Mouse (Mus musculus): ENCODE data around the gene Ofcc1.

Gene Ofcc1

DNA sequence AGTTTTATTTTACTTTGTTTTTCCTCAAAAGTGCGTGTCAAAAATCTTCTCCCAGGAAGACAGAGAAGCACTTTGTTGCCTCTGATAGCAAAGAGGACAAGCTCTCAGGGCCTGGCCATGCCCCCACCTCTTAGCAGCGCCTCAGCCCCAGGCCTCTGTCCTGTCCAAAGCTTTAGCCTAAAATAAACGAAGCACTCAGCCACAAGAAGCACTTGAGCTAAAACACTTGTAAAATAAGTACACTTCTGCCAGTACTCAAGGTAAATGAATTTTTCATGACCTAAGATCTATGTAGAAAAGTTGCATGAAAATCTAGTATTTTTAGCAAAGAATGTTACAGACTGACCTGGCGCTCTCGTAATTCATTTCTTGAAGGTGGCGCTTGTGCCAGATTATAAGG lies 117.4 kb downstream of the Ofcc1 start:
- intact Hi-C loops (cut with DNase I): no loop called here

DNA sequence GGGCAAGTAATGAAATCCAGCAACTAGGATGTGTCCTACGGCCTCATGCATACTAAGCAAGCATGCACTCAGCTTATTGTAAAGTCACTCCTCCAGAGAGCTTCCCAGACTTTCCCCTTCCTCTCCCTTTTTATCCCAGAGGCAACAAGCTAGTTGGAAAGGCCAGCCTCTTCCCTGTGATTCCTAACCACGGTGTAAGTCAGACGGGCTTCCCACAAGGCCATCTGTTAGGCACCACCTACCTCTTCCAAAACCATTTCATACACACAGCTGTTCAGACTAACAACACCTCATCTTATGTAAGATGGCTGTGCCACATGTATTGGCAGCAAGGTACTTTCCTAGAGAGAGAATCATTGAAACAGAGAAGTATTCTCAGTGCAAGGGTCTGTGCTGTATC lies 124.9 kb downstream of the Ofcc1 start:
- intact Hi-C loops (cut with DNase I): no loop called here

- intact Hi-C loops (cut with DNase I): no loop called here
Observed at GRCm38 (mm10) chr13:40208314-40208713, 152.9 kb downstream of the Ofcc1 start.

DNA sequence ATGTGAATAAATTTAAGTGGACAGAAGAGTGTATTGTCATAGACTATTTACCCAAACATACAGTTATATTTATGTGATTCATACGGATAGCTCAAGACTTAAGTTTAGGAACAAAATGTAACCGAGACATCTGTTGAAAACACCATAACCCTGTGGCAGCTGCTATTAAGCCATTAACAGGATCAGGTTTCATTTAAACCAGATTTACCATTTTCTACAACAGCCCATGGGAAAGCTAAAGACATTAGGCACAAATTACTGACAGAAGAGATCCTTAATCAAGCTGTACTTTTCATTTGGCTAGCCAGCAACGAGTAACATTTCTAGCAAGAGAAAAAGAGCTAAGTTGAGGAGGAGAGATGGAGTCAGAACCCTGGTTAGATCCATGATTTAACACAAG lies 179.5 kb downstream of the Ofcc1 start:
- intact Hi-C loops (cut with DNase I): no loop called here

GRCm38 (mm10) chr13:40171775-40172174 lies 189.5 kb downstream of the Ofcc1 start:
- intact Hi-C loops (cut with DNase I): no loop called here

GRCm38 (mm10) chr13:40167871-40168270 lies 193.4 kb downstream of the Ofcc1 start:
- intact Hi-C loops (cut with DNase I): no loop called here

- intact Hi-C loops (cut with DNase I): no loop called here
Observed at GRCm38 (mm10) chr13:40155466-40155865, 205.8 kb downstream of the Ofcc1 start.

DNA sequence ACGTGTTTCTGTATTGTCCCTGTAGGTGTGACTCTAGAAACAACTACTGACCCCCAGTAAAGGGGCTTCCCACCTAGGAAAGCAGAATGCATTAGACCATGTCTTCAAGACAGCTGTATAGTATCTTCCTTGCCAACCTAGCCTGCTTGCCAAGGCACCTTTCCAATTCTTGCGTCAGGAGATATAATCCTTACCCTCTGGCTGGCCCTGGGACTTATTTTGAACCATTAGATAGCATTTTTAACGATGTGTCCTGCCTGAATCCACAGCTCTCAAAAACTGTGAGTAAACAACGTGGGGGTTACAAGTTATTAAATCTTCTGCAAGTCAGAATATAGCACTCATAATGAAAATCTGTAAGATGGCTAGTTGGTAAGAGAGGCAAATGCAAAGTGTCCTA lies 221.3 kb downstream of the Ofcc1 start:
- intact Hi-C loops (cut with DNase I): no loop called here

- intact Hi-C loops (cut with DNase I): no loop called here
Observed at GRCm38 (mm10) chr13:40136096-40136495, 225.2 kb downstream of the Ofcc1 start.

GRCm38 (mm10) chr13:40135670-40136069 lies 225.6 kb downstream of the Ofcc1 start:
- intact Hi-C loops (cut with DNase I): no loop called here

- intact Hi-C loops (cut with DNase I): no loop called here
Observed at GRCm38 (mm10) chr13:40123868-40124267, 237.4 kb downstream of the Ofcc1 start.

DNA sequence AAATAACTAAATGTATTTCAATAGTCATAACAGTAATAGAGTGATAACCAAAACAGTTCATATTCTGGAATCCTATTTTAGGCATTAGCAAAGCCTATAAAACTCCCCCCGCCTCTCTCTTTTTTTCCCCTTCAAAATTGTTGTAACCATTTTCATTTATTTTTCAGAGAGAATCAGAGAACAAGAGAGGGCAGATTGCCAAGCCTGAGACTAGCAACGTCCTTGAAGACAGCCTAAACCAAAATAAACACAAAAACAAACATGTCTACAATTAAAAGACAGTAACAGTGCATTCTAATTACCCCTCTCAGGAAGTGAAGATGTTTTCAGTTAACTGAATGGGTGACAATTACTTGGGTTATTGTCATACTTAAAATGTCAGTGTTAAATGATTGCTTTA lies 248.9 kb downstream of the Ofcc1 start:
- intact Hi-C loops (cut with DNase I): no loop called here

DNA sequence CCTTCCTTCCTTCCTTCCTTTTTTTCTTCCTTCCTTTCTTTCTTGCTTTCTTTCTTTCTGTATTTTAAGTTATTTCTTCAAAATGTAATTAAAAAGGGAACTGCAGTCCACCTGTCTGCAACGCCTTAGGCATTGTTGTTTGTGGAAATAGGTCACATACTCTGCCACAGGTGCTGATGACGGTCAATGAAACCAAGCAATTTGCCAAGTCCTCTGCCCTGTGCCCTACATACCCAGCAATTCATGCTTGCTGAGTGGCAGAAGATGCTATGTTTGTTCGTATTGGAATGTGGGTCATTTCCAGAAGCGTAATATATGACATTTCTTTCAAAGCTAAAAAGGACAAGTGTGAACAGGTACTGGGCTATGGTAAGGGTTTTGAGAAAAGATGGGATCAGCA lies 285.0 kb downstream of the Ofcc1 start:
- intact Hi-C loops (cut with DNase I): no loop called here

- intact Hi-C loops (cut with DNase I): no loop called here
Observed at GRCm38 (mm10) chr13:40074850-40075416, 286.3 kb downstream of the Ofcc1 start.

DNA sequence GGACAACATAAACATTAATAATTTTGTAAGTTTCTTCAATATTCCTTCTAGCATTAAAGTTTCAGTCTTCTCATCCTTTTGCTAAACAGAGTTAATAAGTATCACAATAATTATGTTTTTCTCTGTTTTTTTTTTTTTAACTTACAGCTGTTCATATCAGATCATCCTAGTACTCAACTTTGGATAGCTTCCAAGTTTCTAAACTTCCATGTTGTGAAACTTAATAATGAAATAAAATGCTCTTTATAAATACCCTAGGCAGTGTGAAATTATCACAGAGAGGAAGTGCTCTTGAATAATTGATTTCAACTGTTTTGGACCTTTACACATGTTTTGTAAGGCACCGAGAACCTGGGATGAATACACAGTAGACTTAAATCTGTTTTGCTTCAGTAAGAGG lies 291.2 kb downstream of the Ofcc1 start:
- intact Hi-C loops (cut with DNase I): no loop called here

DNA sequence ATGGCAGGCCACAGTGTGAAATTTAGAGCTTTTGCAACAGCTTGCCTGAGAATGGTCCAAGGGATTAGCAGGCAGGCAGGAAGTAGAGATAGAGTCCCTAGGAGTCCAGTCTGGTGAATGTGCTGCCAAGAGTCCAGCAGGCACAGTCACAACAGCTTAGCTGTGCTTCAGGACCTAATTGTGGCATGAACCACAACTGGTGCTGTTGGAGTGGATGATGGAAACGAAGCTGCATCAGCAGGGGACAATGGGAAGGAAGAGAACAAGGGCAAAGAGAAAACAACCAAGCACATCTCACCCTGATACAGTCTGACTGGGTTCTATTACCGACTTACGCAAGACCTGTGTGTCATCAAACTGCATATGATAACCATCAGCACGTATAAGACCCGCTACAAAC lies 300.0 kb downstream of the Ofcc1 start:
- intact Hi-C loops (cut with DNase I): no loop called here

- intact Hi-C loops (cut with DNase I): loop anchor here (10.0 kb wide), 1 partner anchor 1017 kb away; no protein-coding TSS in a partner anchor
Observed at GRCm38 (mm10) chr13:40037881-40038280, 323.4 kb downstream of the Ofcc1 start.

GRCm38 (mm10) chr13:40036981-40037765 lies 324.1 kb downstream of the Ofcc1 start:
- intact Hi-C loops (cut with DNase I): loop anchor here (10.0 kb wide), 1 partner anchor 1018 kb away; no protein-coding TSS in a partner anchor

- intact Hi-C loops (cut with DNase I): no loop called here
Observed at GRCm38 (mm10) chr13:40029426-40029825, 331.8 kb downstream of the Ofcc1 start.

DNA sequence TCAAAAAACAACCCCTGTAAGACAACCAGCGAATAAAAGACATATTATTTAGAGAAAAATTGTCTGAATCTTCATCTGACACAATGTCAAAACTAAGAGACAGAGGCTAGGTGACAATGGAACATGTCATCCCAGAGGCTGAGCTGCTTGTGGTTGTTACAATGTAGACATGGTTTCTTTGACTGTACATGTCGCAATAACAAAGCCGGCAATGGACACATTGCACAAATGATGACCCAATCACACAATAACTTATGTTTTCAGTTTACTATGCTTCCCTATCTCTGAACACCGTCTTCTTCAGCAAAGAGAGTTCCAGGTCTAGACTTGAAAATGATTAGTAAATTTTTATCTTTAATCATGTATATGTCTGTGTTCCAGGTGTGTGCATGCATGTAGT lies 332.4 kb downstream of the Ofcc1 start:
- intact Hi-C loops (cut with DNase I): no loop called here

- intact Hi-C loops (cut with DNase I): no loop called here
Observed at GRCm38 (mm10) chr13:40025816-40026215, 335.4 kb downstream of the Ofcc1 start.

- intact Hi-C loops (cut with DNase I): no loop called here
Observed at GRCm38 (mm10) chr13:40023201-40023777, 338.0 kb downstream of the Ofcc1 start.

GRCm38 (mm10) chr13:40022609-40023008 lies 338.6 kb downstream of the Ofcc1 start:
- intact Hi-C loops (cut with DNase I): no loop called here
